Mouse (Mus musculus): ENCODE measurements around the gene Abhd5.

The Abhd5 gene

GRCm38 (mm10) chr9:122416617-122417016, 65.2 kb downstream of the Abhd5 start:
- no peak for DNase-seq

- DNase-seq, result no peak
Observed at GRCm38 (mm10) chr9:122420195-122420756, 68.9 kb downstream of the Abhd5 start.

- peak; percentile 69 to 74 for DNase-seq
Observed at GRCm38 (mm10) chr9:122420772-122421764, 69.7 kb downstream of the Abhd5 start.

- DNase-seq, result no peak
Observed at GRCm38 (mm10) chr9:122421911-122422310, 70.5 kb downstream of the Abhd5 start.

- no peak for DNase-seq
Observed at GRCm38 (mm10) chr9:122422706-122423105, 71.3 kb downstream of the Abhd5 start.

- no peak for DNase-seq
Observed at GRCm38 (mm10) chr9:122423146-122423545, 71.7 kb downstream of the Abhd5 start.

- DNase-seq, result peak; percentile 50 to 52
Observed at GRCm38 (mm10) chr9:122424941-122425608, 73.7 kb downstream of the Abhd5 start.

- no peak for DNase-seq
Observed at GRCm38 (mm10) chr9:122429058-122429649, 77.7 kb downstream of the Abhd5 start.

GRCm38 (mm10) chr9:122429685-122430084, 78.3 kb downstream of the Abhd5 start:
- DNase-seq, result no peak

All from B cell, adult 2 months (primary cell).